Mouse (Mus musculus) stomach, adult 2 months (tissue): ENCODE results near the gene Cdh6. TPM values are rescaled to one million over a fixed set of nuclear protein-coding genes. Genes with fewer than 3 reads are reported as not detected.

Experiments
- polyA plus RNA-seq: library from polyadenylated mRNA; depleted of rRNA; stranded (reverse); fragments of >200 nt; gene quantifications from 2 replicates; pipeline ENCODE4 v1.2.3, GENCODE M21; 2012; rRNA removed

Cdh6 gene
- polyA plus RNA-seq, result 0.09 and 0.13 TPM in 2 replicates

DNA sequence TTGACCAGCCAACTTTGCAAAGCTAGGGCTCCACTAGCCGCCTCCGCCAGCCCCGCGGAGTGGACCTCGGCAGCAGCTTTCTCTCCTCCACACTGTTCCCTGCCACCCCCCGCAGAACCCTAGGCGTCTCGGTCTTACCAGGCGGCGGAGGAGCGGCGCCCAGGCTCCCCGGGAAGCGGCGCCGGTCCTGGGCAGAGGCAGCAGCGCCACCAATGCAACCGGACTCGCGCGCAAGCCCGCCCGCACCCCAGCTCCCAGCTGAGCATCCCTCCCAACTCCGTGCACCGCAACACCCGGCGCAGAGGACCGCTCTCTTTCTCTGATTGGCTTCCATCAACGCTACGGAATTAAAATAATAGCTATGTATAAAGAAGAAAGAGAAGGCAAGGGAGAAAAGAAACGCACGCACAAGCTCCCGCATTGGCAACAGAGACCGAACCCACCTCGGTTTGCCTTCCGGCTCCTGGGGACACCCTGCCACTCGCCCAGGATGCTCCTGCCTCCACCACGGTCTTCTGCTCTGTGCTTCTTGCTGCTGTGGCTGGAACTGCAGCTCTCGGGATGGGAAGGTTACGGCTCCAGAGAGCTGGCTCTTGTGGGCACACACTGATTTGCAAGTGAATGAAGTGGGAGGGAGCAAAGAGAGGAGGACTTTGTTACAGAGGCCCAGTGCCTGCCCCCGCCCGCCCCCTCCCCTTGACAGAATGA lies at the start of gene Cdh6:
Cdh6 (minus strand) TSS at position 605 of the 708 bp plus-strand sequence.

